Mouse (Mus musculus) thymus, adult 2 months (tissue): Measurements from ENCODE around the gene Tnfsf13. TPM values are rescaled to one million over a fixed set of nuclear protein-coding genes. Genes with fewer than 3 reads are reported as not detected.

ENCODE experiments used
- DNase-seq: peaks from one replicate; pipeline ENCODE4 v3.0.0; 2021
- H3K27ac ChIP-seq: fragments of 200-500 bp; 2 replicates; pipeline ENCODE4 v1.5.1; 2012; ENCODE audit warnings: low read length, control low read depth; ENCODE audit not compliant: control insufficient read depth, insufficient read depth
- H3K27me3 ChIP-seq: fragments of 200-500 bp; 2 replicates; pipeline ENCODE4 v1.6.1; 2012; ENCODE audit warnings: mild to moderate bottlenecking, low read length, moderate library complexity, mixed read lengths; ENCODE audit not compliant: control insufficient read depth, insufficient read depth
- H3K36me3 ChIP-seq: fragments of 200-500 bp; 2 replicates; pipeline ENCODE4 v1.6.1; 2012; ENCODE audit warnings: mild to moderate bottlenecking, low read length, moderate library complexity; ENCODE audit not compliant: control insufficient read depth, insufficient read depth
- H3K4me1 ChIP-seq: fragments of 200-500 bp; replicated peaks from 2 replicates; pipeline ENCODE4 v1.6.1; 2012; ENCODE audit warnings: low read length; ENCODE audit not compliant: control insufficient read depth, insufficient read depth
- H3K4me3 ChIP-seq: fragments of 200-500 bp; 2 replicates; pipeline ENCODE4 v1.5.1; 2012; ENCODE audit warnings: mild to moderate bottlenecking, low read length, control low read depth, moderate library complexity; ENCODE audit not compliant: control insufficient read depth, insufficient read depth
- CTCF ChIP-seq: fragments of 200-500 bp; IDR thresholded peaks from 2 replicates; pipeline ENCODE4 v1.5.1; 2012; ENCODE audit warnings: mild to moderate bottlenecking, control low read depth, low read length, moderate library complexity, borderline replicate concordance; ENCODE audit not compliant: control insufficient read depth, poor library complexity, insufficient read depth; ENCODE audit errors: extremely low read depth
- POLR2A ChIP-seq: fragments of 200-500 bp; IDR thresholded peaks from 2 replicates; pipeline ENCODE4 v1.6.1; 2012; ENCODE audit warnings: mild to moderate bottlenecking, low read length, control low read depth, moderate library complexity; ENCODE audit not compliant: control insufficient read depth, poor library complexity, insufficient read depth; ENCODE audit errors: extremely low read depth
- WGBS: fragments of 180-500 bp; shearing (Covaris S2); methylation state at CpG from one replicate; pipeline ENCODE4 v1.1.7; 2018; 5-methylcytosine and 5-hydroxymethylcytosine counted together
- polyA plus RNA-seq: library from polyadenylated mRNA; depleted of rRNA; stranded (reverse); fragments of >200 nt; gene quantifications from 2 replicates; pipeline ENCODE4 v1.2.3, GENCODE M21; 2012

Gene Tnfsf13
- polyA plus RNA-seq, 1 experiment, result 3.0 TPM

GRCm38 (mm10) chr11:69666665-69667005 lies 18.9 kb downstream of the Tnfsf13 start:
- Histone ChIP-seq H3K27ac (no peak overlapping the region), H3K4me1 (peaks cover 12% of the 10 kb centered on the region), H3K36me3 (peaks cover 42% of the 10 kb centered on the region), H3K4me3 (no peak overlapping the region), H3K27me3 (no peaks in the 10 kb centered on the region)
- 96% methylated on average over 3 of the region's 3 CpGs for WGBS
- TF ChIP-seq CTCF (no peak), POLR2A (no peak)
- DNase-seq, result no peak

- no peak within 1 kb of the TSS for H3K4me3 ChIP-seq
- WGBS, result 55% methylated on average over 7 of the region's 7 CpGs
- DNase-seq, result no peak
- H3K27me3 ChIP-seq, result no peaks in the 10 kb centered on the region
- peaks cover 42% of the 10 kb centered on the region for H3K36me3 ChIP-seq
- H3K4me1 ChIP-seq, result peaks cover 17% of the 10 kb centered on the region
- no peak within 1 kb of the TSS for H3K27ac ChIP-seq
- TF ChIP-seq POLR2A (no peak), CTCF (no peak)
These were observed 19.5 kb downstream of the Tnfsf13 start, which contains the start of gene Cd68 for GRCm38 (mm10) chr11:69665961-69666664. Gene Cd68 (minus strand): TSS chr11:69666153.

GRCm38 (mm10) chr11:69665457-69665960 lies 20.1 kb downstream of the Tnfsf13 start:
- H3K4me3 ChIP-seq, result no peak overlapping the region
- WGBS, result 86% methylated on average over 9 of the region's 9 CpGs

GRCm38 (mm10) chr11:69664841-69665240 lies 20.7 kb downstream of the Tnfsf13 start:
- DNase-seq, result no peak
- WGBS, result 96% methylated on average over 7 of the region's 7 CpGs
- TF ChIP-seq POLR2A, result no peak
- TF ChIP-seq CTCF, result no peak
- Histone ChIP-seq H3K27me3 (no peaks in the 10 kb centered on the region), H3K36me3 (peaks cover 35% of the 10 kb centered on the region), H3K27ac (no peak overlapping the region), H3K4me1 (peaks cover 17% of the 10 kb centered on the region), H3K4me3 (no peak overlapping the region)

More at GRCm38 (mm10) chr11:69665457-69665960, 20.1 kb downstream of the Tnfsf13 start:
- Histone ChIP-seq H3K27ac (no peak overlapping the region), H3K36me3 (peaks cover 41% of the 10 kb centered on the region), H3K27me3 (no peaks in the 10 kb centered on the region), H3K4me1 (peaks cover 17% of the 10 kb centered on the region)
- TF ChIP-seq POLR2A, result no peak
- no peak for TF ChIP-seq CTCF
- no peak for DNase-seq

GRCm38 (mm10) chr11:69663795-69664194 lies 21.8 kb downstream of the Tnfsf13 start:
- peaks cover 28% of the 10 kb centered on the region for H3K36me3 ChIP-seq
- peaks cover 17% of the 10 kb centered on the region for H3K4me1 ChIP-seq

GRCm38 (mm10) chr11:69662967-69663671 lies 22.5 kb downstream of the Tnfsf13 start:
- Histone ChIP-seq H3K4me1 (peaks cover 17% of the 10 kb centered on the region), H3K36me3 (peaks cover 25% of the 10 kb centered on the region), H3K4me3 (peak overlapping the region; percentile 65), H3K27me3 (no peaks in the 10 kb centered on the region), H3K27ac (peak overlapping the region; percentile 73)
- 86% methylated on average over 13 of the region's 13 CpGs for WGBS
- TF ChIP-seq POLR2A (no peak), CTCF (no peak)
- DNase-seq, result no peak

More at GRCm38 (mm10) chr11:69663795-69664194, 21.8 kb downstream of the Tnfsf13 start:
- no peak overlapping the region for H3K27ac ChIP-seq
- no peak for TF ChIP-seq CTCF
- no peak for TF ChIP-seq POLR2A
- no peaks in the 10 kb centered on the region for H3K27me3 ChIP-seq
- H3K4me3 ChIP-seq, result no peak overlapping the region
- no peak for DNase-seq
- 79% methylated on average over 6 of the region's 6 CpGs for WGBS

- Histone ChIP-seq H3K4me3 (peak within 1 kb of the TSS; percentile 65), H3K27me3 (no peaks in the 10 kb centered on the region), H3K36me3 (peaks cover 18% of the 10 kb centered on the region), H3K4me1 (peaks cover 17% of the 10 kb centered on the region), H3K27ac (peak within 1 kb of the TSS; percentile 87)
- peak; percentile 90 for DNase-seq
- TF ChIP-seq POLR2A (peak; percentile 88), CTCF (peak; percentile 47; the same call in 1 of the 2 replicates)
- under 1% methylated on average over 48 of the region's 48 CpGs for WGBS
These were observed 23.2 kb downstream of the Tnfsf13 start, which contains the start of gene Mpdu1 for GRCm38 (mm10) chr11:69662213-69662966. Gene Mpdu1 (minus strand): TSS chr11:69662642.
